Mouse (Mus musculus) layer of hippocampus, adult 9-10 months (tissue): Measurements from ENCODE around the gene Greb1.

Source experiments
- DNase-seq: peaks from one replicate; pipeline ENCODE4 v3.0.0; 2022; ENCODE audit warnings: low spot score

Greb1 gene

DNA sequence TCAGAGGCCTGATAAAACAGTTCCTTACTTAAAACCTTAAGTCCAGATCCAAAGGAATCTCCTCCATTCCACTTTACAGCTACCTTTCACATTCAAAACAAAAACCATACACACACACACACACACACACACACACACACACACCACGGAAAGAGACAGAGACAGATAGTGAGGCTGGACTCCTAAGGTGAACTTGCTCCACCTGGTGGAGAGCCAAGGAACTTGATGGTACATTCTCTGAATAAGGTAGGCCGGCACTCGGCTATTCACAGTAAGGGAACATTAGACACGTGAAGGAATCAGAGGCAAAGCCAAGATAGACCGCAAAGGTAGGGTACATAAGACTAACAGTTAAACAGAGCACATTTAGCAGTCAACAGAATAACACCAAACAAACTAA, 4.8 kb upstream of the Greb1 start:
- peak; percentile 86 for DNase-seq

DNA sequence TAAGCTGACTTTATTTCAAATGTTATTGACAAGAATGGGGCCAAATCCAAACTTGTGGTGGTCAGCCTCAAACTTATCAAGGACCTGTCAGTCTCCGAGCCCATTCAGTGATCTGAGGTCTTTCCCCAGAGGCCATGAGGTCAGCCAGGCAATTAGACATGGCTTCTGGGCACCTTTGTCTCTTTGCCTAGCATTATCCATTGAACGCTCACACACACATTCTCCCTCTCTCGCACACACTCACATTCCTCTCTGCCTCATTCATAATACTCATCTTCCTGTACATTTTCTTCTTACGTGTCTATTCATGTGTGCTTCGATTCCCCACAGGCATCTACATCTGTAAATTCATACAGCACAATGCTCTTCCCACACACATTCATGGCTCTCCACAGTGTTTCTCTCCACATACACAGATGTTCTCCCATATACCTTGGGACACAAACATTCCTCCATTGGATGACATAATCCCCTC, 3.3 kb upstream of the Greb1 start:
- DNase-seq, result no peak

DNA sequence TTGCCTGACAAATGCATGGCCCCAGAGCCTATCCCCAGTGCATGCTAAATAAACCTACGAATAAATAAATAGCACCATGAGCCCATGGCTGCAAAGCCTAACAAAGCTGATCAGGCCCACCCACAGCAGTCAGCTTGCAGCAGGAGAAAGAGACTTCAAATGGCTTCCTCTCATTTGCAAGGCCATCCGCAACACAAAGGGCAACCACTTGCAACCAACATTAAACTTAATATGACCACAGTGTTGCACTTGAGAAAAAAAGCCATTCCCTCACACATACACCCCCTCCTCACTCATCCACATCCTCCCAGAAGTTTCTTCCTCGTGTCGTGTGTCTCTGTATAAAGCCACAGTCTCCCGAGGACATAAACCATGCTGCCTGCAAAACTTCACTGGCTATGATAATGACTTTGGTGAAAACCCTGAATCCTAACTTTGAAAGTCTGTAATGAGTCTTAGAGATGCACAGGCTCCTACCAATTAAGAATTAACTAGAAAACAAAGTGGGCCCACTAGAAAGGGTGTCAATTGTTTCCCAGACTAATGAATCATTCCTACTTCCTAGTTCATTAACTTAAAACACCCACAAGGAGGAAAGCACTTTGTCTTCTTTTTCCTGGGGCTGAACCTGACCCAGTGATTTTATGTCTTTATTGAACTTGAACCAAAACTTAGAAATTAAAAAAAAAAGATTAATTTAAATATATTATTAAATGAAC, 2.7 kb upstream of the Greb1 start:
- DNase-seq, result no peak

DNA sequence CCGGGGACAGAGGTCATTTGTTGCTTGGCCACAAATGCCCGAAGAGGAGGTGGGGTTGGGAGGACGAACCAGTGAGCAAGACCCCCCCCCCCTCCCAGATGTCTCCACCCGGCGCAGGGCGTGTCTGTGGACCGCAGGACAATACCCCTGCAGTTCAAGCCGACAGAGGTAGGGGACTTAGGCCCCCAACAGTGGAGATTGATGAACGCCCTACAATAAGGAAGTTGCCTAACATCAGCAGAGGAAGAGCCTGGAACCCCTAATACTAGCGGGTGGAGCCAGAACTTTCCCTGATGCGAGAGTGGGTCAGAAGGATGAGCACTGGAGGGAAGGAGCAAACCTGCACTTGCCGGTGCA, 251 bp upstream of the Greb1 start:
- DNase-seq, result no peak

DNA sequence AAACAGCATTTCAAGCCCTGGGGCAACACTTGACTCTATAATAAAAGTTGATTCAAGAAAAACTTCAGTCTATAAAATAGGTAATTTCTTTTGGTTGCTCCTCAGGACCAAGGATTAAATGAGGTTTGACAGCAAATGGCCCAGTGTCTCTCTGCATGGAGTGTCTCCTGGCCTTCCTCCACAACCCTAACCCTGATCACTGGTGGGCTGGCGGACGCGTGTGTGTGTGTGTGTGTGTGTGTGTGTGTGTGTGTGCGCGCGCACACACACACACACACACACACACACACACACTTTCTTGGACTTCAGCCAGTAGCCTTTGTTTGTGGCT, 793 bp downstream of the Greb1 start:
- no peak for DNase-seq

DNA sequence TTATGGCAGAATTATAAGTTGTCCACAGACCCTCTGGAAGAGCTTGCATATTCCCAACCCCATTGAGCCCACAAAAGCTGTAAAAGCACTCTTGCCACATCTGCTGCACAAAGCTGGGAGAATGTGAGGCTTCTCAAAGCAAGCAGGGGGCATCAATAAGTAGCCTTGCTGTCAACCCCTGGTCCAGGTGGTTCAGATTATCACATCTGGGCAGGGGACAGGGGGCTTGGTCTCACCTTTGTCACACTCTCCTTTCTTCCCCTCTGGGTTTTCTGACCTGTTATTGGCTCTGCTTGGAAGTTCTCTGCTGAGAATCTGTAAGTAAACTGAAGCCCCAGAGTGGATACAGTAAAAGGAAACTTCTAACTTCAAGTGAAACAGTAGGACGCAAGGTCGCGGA, 1.8 kb downstream of the Greb1 start:
- no peak for DNase-seq

DNA sequence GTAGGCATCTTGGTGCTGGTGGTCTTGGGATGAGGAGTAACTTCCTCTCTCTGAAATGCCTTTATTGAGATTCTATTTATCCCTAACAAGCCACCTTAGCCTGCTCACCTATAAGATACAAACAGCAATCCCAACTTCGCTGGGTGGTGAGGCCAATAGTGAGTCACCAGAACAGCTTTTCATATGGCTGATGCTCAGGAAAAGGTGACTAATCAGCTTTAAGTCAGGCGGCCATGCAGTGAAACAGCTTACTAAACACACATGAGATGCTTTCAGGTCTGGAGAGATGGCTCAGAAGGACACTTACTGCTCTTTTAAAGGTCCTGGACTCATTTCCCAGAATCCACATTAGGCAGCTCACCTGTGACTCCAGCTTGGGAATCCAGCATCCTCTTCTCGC, 4.9 kb downstream of the Greb1 start:
- no peak for DNase-seq

DNA sequence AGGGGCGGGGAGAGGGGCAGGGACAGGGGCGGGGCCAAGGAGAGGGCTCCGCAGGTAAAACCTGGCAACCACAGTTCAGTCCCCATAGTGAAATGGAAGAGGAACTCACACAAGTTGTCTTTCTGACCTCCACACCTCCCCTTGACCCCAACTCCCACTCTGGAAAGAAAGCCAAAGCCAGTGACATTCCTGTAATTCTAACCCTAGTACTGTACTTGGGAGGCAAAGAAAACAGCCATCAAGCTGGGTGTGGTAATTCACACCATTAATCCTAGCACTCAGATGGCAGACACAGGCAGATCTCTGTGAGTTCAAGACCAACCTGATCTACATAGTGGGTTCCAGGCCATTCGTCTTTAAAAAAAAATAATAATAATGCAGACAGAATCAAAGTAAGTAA, 7.3 kb downstream of the Greb1 start:
- no peak for DNase-seq

DNA sequence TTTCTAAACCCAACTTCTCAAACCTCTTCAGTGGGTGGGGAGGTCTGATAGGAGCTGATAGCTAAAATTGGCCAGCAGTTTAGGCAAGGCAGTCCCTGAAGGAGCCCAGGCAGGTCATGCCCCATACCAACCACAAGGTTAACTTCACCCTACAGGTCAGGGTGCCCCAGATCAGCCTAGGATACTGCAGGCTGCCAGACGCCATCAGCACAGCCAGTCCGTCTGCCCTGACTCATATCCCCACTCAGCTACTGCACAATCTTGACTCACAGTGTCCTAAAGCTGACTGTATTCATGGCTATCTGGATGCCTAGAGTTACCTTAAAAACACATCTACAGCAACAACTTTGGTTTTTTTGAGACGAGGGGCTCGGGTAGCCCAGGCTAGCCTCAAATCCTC, 10.2 kb downstream of the Greb1 start:
- DNase-seq, result no peak

DNA sequence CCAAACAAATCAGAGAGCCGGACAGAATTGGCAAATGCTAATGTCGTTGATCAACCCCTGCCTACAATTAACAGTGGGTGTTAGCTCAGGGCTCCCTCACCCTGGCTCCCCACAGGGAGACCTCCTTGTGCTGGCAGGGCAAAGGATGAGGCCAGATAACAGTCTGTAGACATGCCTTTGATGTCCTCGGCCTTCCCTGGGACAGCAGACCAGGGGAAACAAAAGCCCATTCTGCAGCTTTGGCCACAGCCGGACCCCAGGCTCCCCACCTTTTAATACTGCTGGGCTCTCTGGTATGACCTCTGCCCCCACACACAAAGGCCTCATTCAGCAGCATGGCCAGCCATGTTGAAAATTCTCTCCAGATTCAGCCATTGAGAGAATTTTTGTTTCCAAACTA, 10.9 kb downstream of the Greb1 start:
- no peak for DNase-seq

DNA sequence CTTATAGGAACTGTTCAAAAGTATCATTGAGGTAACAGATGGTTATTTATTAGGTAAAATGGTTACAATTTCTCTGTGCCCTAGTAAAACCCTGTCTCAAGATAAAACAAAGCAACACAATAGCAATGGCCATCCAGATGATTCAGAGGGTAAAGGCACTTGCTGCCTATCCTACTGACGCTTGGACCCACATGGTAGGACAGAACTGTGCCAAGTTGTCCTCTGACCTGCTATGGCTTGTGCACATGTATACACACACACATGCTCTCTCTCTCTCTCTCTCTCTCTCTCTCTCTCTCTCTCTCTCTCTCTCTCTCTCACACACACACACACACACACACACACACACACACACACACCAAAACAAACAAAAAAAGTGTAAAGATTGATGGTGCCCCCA, 11.5 kb downstream of the Greb1 start:
- no peak for DNase-seq

DNA sequence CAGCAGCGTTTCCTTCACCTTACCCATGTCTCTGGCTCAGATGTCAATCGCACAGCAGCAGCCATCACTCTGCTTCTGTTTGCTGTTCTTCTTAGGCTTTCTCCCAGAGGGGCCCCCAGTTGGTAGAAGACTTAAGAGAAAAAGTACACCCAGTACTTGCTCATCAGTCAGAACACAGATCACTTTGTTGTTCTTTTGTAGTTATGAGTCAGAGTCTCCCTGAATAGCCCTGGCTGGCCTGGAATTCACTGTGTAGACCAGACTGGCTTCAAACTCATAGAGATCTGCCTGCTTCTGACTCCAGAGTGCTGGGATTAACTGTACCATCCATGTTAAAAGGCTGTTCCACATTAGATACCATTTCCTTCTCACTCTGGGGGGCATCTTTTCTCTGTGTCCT, 12.1 kb downstream of the Greb1 start:
- DNase-seq, result no peak

DNA sequence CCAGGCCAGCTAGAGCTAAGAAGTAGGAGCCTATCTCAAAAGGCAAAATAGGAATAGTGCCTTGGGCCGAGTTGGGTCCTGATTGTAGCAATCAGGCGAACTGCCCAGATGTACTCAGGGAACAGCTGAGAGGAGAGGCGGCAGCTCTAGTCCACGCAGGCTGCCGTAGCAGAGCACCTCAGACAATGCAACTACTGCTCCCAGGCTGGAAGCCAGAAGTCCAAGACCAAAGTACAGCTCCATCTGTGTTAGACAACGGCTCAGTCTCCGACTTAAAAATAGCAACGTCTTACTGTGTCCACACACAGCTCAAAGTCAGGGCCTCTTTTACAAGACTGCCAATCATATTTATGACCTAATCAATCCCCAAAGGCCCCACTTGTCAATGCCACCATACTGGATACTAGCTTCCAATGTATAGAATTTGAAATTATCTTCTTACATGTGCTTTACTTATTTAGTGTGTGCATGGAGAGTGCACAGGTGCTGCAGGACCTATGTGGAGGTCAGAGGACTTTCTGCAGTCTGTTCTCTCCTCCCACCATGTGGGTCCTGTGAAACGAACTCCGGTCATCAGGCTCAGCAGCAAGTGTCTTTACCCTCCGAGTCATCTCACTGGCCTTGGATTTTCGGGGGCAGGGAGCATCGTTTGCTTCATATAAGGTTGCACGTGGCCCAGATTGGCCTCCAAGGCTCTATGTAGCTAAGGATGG, 19.5 kb downstream of the Greb1 start:
- DNase-seq, result no peak

DNA sequence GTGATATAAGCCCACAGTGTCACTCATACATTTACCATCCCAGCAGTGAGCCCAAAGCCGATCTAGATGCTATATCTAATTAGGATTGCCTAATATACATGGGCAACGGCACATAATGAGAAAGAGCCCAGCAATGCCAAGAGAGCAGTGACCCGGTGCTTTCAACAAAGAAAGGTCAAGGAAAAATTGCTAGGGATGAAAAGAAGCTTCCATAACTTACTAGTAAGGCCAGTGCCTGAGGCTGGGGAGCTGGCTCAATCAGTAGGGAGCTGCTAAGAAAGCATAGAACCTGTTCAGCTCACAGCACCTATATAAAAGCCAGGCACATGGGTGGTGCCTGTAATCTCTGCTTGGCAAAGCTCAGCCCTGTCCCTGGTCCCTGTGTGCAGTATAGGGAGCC, 20.4 kb downstream of the Greb1 start:
- no peak for DNase-seq

DNA sequence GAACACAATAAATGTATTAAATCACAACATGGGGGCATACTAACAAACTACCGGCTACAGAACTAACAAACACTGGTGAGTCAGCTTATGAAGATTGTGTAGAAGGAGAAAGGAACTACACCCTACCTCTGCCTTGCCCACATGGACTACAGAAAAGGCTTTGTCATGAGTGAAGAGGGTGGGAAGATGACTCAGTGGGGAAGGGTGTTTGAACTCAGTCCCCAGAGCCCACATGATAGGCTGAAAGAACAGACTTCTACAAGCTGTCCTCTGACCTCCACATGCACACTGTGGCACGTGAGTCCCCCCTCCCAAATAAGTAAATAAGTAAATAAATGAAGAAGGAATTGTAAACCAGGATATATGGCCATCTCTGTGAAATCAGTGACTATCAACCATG, 21.5 kb downstream of the Greb1 start:
- no peak for DNase-seq

DNA sequence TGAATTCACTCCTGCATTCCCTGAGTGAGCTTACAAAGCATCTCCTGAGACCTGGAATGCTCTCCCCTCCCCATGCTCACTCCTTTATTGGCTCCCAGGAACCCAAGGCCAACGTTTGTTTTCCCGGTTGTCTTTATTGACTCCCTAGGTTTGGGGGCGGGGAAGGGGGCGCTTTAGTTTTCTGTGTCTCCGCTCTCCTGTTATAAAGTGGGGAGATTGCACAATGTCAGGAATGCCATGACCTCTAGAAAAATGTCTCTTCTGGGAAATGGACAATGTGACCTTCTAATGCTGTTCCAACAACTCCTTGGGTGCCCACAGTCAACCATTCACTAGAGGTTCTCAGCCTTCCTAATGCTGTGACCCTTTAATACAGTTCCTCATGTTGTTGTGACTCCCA, 22.2 kb downstream of the Greb1 start:
- DNase-seq, result no peak

DNA sequence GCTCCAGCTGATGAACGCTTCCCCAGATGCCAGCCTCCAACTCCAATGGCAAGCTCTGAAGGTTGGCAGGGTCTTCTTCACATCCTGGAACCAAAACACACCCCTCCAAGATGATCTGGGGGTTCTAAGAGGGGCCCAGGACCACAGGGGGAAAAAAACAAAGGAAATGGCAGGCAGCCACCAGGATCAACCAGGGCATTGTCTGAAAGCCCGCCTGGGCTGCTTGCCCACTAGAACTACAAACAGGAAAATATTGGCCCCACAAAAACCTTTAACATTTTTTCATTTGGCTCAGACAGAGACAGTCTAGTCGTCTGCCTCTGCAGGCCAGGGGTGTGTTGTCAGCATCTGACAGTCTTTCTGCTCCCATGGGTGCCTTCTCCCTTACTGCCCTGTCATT, 25.3 kb downstream of the Greb1 start:
- no peak for DNase-seq

DNA sequence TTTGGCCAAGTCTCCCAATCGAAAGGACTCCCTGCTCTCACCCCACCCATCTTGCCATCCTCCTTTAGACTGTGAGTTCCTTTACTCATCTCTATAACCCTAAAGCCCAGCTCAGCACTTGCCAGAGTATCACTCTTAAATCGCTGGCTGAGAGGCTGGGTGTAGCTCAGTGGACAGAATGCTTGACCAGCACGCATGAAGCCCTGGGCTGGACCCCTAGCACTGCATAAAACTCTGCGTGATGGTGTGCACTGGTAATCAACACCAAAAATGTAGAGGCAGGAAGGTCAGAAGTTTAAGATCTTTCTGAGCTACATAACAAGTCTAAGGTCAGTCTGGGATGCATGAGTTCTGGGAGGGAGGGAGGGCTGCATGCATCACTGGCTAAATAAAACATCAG, 26.1 kb downstream of the Greb1 start:
- DNase-seq, result no peak

DNA sequence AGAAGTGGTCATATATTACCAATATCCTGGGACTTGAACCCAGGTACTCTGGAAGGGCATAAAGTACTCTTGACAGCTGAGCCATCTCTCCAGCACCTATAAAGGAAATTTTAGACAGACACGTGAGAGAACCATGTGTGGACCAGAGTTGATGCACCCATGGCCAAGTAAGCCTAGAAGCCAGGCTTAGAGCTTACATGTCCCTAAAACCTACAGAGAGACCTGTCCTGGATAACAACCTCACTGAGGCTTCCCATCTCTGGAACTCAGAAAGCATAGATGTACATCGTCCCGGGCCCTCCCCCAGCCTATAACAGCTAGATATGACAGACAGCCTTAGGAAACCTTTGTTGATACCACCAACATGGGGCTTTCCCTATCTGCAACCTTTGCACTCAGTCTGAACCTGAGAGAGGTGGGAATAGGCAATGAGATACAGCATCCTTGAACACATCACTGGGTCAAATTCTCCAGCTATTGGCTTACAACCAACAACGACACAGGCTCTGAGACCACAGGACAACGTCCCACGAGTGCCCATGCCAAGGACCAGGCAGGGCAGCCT, 31.0 kb downstream of the Greb1 start:
- DNase-seq, result no peak

DNA sequence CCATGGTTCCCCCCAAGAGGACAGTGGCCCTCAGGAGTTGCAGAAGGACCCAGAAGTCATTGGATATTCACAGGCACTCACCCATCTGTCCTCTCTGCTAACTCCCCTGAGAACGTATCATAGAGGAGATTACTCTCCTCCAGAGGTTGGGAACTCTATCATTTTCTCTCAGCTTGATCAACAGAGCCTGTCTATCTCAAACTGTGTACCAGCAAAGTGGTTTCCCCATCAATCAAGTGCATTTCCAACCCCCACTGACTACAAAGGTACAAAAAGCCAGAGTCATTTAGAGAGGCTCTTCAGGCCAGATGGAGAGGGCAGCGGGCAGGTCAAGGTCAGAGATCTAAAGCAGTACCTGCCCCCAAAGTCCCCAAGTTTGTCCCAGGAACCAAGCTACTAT, 32.0 kb downstream of the Greb1 start:
- DNase-seq, result no peak

DNA sequence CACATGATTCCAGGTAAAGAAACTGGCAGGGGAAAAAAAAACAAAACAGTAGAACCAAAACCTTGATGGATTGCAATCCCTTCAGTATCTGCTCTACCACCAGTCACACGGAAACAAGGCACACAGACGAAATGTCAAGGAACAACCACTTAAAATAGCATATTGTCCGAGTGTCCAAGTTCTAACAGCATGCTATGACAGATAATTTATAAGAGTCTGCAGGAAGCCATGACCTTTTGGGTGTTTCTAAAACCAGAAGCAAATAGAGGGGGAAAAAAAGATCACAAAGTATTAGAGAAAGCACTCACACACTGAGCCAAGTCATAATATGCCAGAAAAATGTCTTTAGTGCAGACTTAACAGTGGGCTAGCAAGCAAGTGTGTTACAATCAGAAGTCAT, 32.4 kb downstream of the Greb1 start:
- DNase-seq, result no peak

DNA sequence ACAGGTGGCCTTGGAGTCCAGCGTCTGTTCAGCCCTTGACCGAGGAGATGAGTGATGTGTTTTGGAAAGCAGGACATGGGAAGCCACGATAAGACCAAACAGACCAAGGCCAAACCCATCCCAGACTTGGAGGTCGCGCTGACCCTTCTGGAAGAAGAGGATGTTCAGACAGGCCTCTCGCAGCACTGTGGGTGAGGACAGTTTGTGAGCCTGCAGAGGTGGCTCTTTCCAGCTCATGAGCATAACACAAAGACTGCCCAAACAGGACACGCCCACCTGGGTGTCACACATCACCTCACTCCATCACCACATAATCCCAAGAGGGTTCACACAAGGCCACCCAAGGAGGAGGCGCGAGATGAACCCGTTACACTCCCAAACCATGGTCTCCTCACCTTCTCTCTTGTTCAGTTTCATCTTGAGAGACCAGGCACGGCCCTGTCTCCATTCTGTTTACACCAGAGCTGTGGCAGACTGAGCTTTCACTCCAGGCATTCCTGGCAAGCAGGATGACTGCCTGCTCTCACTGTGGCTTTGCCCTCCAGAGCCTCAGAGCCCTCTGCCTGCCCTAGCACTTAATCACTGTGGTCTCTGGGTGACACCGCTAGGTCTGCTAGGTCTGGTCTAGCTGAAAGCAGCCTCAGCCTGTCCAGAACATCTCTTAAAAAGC, 35.8 kb downstream of the Greb1 start:
- no peak for DNase-seq
